Mouse (Mus musculus) C2C12 (cell line): ENCODE measurements around the gene Ldlrad1. TPM values are rescaled to one million over a fixed set of nuclear protein-coding genes. Genes with fewer than 3 reads are reported as not detected.

Experiments used
- H3K27me3 ChIP-seq: one replicate; pipeline ENCODE4 v1.6.1; 2011; ENCODE audit not compliant: control insufficient read depth, insufficient read depth, insufficient read length
- H3K36me3 ChIP-seq: one replicate; pipeline ENCODE4 v1.6.1; 2011; ENCODE audit not compliant: control insufficient read depth, insufficient read depth
- H3K4me3 ChIP-seq: one replicate; pipeline ENCODE4 v1.5.1; 2011; ENCODE audit warnings: mild to moderate bottlenecking, control low read depth; ENCODE audit not compliant: poor library complexity, insufficient read depth, severe bottlenecking
- H3K79me2 ChIP-seq: one replicate; pipeline ENCODE4 v1.6.1; 2011; ENCODE audit not compliant: control insufficient read depth, insufficient read depth
- H3K79me3 ChIP-seq: one replicate; pipeline ENCODE4 v1.6.1; 2011; ENCODE audit warnings: low read depth, control low read depth
- H3ac ChIP-seq: one replicate; pipeline ENCODE3; 2011; ENCODE audit warnings: low read depth; ENCODE audit not compliant: control insufficient read depth, insufficient read length
- CEBPB ChIP-seq: IDR thresholded peaks from one replicate; pipeline ENCODE4 v1.6.1; 2011; ENCODE audit warnings: low read depth, mild to moderate bottlenecking, control low read depth, moderate library complexity
- CTCF ChIP-seq: IDR thresholded peaks from one replicate; pipeline ENCODE4 v1.5.1; 2011; ENCODE audit not compliant: control insufficient read depth, insufficient read depth, insufficient read length
- FOSL1 ChIP-seq: IDR thresholded peaks from one replicate; pipeline ENCODE4 v1.8.0; 2011; ENCODE audit warnings: mild to moderate bottlenecking, low read length; ENCODE audit not compliant: poor library complexity, insufficient read depth, severe bottlenecking
- MAX ChIP-seq: IDR thresholded peaks from one replicate; pipeline ENCODE4 v1.6.1; 2011; ENCODE audit warnings: mild to moderate bottlenecking, control low read depth
- MYOD1 ChIP-seq: IDR thresholded peaks from one replicate; pipeline ENCODE4 v1.6.1; 2011; ENCODE audit warnings: low read depth; ENCODE audit not compliant: control insufficient read depth, insufficient read length
- MYOG ChIP-seq: IDR thresholded peaks from one replicate; pipeline ENCODE4 v1.6.1; 2011; ENCODE audit not compliant: control insufficient read depth, insufficient read length; ENCODE audit errors: extremely low read depth
- USF1 ChIP-seq: IDR thresholded peaks from one replicate; pipeline ENCODE4 v1.6.1; 2011; ENCODE audit warnings: low read depth, mild to moderate bottlenecking, control low read depth, moderate library complexity
- polyA plus RNA-seq: library from polyadenylated mRNA; unstranded; fragments of >200 nt; fragmentation: generic; extraction: Trizol; gene quantifications from one replicate; pipeline ENCODE4 v1.2.1, GENCODE M21; 2012; ENCODE audit warnings: missing spikeins

Ldlrad1 gene
- polyA plus RNA-seq, 1 experiment, result not detected

DNA sequence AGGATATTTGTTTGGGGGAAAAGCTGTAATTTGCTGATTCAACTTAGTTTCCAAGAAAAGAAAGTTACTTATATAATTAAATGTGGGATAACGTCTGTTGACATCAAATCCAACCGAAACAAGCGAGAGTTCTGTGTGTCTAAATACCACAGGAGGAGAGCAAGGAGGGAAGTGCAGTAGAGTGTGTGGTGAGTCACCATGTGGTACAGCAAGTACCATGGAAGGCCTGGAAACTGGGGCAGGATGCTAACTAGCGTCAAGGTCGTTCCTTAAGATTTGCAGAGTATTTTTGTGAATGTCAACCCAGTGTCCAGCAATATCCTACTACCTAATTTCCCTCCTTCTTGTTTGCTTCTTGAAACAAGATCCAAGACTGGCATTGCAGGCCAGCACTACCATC lies 10.9 kb upstream of the Ldlrad1 start:
- Histone ChIP-seq H3K27me3 (no peaks in the 10 kb centered on the region), H3K36me3 (peaks cover 78% of the 10 kb centered on the region), H3ac (no peak overlapping the region), H3K4me3 (no peak overlapping the region), H3K79me3 (no peaks in the 10 kb centered on the region), H3K79me2 (no peaks in the 10 kb centered on the region)
- no peak for TF ChIP-seq USF1
- TF ChIP-seq CEBPB, result no peak
- TF ChIP-seq MAX, result no peak
- no peak for TF ChIP-seq MYOG
- TF ChIP-seq FOSL1, result no peak
- TF ChIP-seq MYOD1, result no peak
- TF ChIP-seq CTCF, result no peak

DNA sequence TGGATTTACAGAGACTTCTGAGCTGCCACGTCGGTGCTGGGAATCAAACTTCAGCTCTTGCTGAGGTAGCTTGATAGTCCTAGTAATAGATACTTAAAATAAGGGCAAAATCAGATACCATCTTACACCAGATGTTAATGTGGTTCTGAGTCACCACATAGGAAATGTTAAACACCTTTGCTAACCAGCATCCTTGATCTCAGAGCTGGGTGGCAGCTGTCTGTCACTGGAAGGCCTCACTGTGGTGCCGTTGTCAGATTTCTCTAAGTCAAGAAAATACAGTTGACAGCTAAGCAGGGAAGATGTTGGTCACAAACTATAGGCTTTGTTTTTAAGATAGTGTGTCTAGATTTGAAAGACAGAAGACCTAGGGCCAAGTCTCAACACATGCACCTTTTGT lies 7.2 kb upstream of the Ldlrad1 start:
- Histone ChIP-seq H3K79me2 (no peaks in the 10 kb centered on the region), H3K27me3 (no peaks in the 10 kb centered on the region), H3K4me3 (no peak overlapping the region), H3K36me3 (peaks cover 62% of the 10 kb centered on the region), H3K79me3 (no peaks in the 10 kb centered on the region), H3ac (no peak overlapping the region)
- TF ChIP-seq MYOG, result no peak
- no peak for TF ChIP-seq FOSL1
- TF ChIP-seq CTCF, result no peak
- no peak for TF ChIP-seq USF1
- no peak for TF ChIP-seq MAX

DNA sequence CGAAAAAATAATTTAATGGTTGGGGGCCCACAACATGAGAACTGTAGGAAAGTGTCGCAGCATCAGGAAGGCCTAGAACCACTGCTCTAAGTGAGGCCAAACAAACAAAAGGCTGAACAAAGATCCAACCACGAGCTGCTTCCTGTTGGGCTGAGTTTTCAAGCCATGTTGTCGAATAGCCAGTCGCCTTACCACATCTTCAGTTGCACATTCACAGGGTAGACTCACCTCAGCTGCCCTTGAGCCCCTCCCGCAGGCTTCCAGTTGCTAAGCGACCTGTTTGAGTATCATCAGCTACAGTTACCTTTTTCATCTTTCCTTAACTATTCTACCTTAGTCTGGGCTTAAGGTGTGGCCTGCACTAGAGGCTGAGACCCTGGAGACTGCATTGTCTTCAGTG lies 6.0 kb upstream of the Ldlrad1 start:
- no peaks in the 10 kb centered on the region for H3K27me3 ChIP-seq
- TF ChIP-seq USF1 (no peak), CTCF (no peak), FOSL1 (no peak), MYOG (no peak), MAX (no peak), MYOD1 (no peak), CEBPB (no peak)
- H3K79me2 ChIP-seq, result no peaks in the 10 kb centered on the region
- no peaks in the 10 kb centered on the region for H3K79me3 ChIP-seq
- no peak overlapping the region for H3K4me3 ChIP-seq
- no peak overlapping the region for H3ac ChIP-seq
- peaks cover 50% of the 10 kb centered on the region for H3K36me3 ChIP-seq

DNA sequence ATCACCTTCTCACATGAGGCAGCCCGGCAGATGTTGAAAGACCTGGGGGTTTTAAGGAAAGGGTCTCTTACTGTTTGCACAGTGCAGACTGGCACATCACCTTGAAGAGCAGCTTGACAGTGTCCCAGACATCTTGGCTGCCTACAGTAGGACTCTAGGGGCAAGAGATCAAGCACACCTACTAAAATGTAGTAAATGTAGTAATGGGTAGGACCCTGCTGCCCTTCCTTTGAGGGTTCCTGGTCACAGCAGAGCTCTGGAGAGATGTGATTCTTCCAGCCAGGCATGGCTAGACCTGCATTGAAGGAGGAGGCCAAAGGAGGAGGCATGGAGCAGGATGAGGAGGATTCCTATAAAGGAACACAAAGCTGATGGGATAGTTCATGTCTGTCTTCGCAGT lies 2.0 kb upstream of the Ldlrad1 start:
- Histone ChIP-seq H3K4me3 (no peak overlapping the region), H3K79me2 (no peaks in the 10 kb centered on the region), H3ac (no peak overlapping the region), H3K79me3 (no peaks in the 10 kb centered on the region), H3K36me3 (peaks cover 14% of the 10 kb centered on the region), H3K27me3 (no peaks in the 10 kb centered on the region)
- no peak for TF ChIP-seq MYOG
- no peak for TF ChIP-seq CEBPB
- no peak for TF ChIP-seq CTCF
- TF ChIP-seq USF1, result no peak
- no peak for TF ChIP-seq MYOD1
- no peak for TF ChIP-seq MAX
- TF ChIP-seq FOSL1, result no peak

DNA sequence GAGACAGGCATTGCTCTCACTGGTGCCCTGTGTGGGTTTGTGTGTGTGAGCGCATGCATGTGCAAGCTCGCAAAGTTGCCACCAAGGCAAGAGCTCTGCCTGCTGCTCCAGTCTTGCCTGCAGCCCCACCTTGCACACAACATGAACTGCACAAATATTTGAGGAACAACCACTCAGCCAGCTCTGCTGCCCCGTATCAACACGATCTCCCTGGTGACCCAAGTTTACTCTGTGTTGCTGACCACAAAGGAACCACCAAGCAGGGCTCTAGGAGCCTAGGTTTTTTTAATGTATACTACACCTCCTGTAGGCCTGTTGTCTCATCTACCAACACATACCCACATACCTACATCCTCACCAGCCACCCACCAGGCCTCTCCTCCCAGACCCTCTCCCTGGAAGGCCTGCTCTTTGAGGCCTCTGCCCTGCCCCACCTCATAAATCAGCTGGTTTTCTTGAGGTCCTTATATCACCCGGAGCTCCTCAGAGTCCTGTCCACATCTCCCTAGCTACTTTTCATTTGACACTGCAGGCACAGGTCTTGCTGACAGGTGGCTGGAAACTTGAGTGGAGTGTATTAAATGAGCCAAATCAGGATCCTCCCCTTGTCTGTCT lies 1.6 kb downstream of the Ldlrad1 start:
- H3K79me2 ChIP-seq, result no peaks in the 10 kb centered on the region
- no peaks in the 10 kb centered on the region for H3K79me3 ChIP-seq
- TF ChIP-seq CEBPB (no peak), MAX (no peak), FOSL1 (no peak), USF1 (no peak), MYOD1 (no peak), MYOG (no peak), CTCF (no peak)
- no peaks in the 10 kb centered on the region for H3K36me3 ChIP-seq
- no peaks in the 10 kb centered on the region for H3K27me3 ChIP-seq
- H3K4me3 ChIP-seq, result no peak overlapping the region
- no peak overlapping the region for H3ac ChIP-seq

DNA sequence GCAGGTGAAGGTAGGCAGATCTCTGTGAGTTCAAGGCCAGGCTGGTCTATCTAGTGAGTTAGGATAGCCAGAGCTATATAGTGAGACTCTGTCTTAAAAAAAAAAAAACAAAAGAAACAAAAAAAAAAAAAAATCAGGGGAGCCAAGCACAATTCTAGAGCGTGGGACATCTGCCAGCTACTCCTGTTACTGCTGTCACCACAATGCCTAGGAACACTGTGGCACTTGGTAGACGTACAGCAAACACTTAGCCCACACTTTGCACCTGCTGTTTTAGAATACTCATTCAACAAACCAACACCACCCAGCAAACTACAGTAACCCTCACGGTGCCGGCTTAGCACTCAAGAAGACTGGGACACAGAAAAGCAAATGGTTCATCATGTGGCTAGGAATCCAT lies 2.5 kb downstream of the Ldlrad1 start:
- no peak overlapping the region for H3K4me3 ChIP-seq
- H3K79me3 ChIP-seq, result no peaks in the 10 kb centered on the region
- no peaks in the 10 kb centered on the region for H3K79me2 ChIP-seq
- no peaks in the 10 kb centered on the region for H3K36me3 ChIP-seq
- no peak overlapping the region for H3ac ChIP-seq
- no peaks in the 10 kb centered on the region for H3K27me3 ChIP-seq
- TF ChIP-seq MAX (no peak), MYOG (no peak), CTCF (no peak), CEBPB (no peak), MYOD1 (no peak), FOSL1 (no peak), USF1 (no peak)
